25 mouse cellular contexts compared by ENCODE assay signal in the genomic region with DNA sequence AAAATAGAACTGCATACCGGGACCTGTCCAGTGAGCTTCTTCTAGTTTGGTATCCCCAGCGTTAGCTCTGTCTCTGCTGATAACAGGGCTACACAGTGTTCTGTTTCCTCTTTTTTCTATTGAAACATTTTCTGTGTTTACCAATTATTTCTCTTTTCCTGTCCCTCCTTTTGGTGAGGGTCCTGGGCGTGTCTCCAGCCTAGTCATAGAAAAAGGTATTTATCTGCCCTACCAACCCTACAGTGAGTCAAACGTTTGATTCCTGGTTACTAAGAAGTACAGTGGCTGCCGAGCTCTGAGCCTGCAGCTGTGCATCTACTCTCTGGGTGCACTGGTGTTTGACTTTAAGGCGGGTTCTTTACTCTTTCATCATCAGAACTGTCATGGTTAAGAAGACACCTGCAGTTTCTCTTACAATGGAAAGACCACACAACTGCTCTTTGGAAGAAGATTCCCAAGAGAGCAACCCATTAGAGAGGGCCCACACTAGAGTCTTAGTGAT. TPM values are rescaled to one million over a fixed set of nuclear protein-coding genes. Genes with fewer than 3 reads are reported as not detected.
A peak's percentile ranks its signal among the peaks of the same experiment; 100 is the strongest.
DNase-seq lines count a peak whose midpoint lies in the region; ATAC-seq and TF ChIP-seq lines count a peak whose summit lies in the region.
"Had no signal": no experiment of that assay in that cellular context is flagged by ENCODE, and none has a peak within 500 bp of the region (broad histone marks: within the 10 kb centered on the region; RNA-seq: fewer than 3 reads in every experiment).

A gene (minus strand): TSS at position 151 of the 502 bp plus-strand sequence.

- peaks cover 10% of the 10 kb centered on the region for H3K4me1 ChIP-seq in spleen, adult 2 months (ENCODE audit: control insufficient read depth, insufficient read depth, insufficient read length)
- H3K4me1 ChIP-seq in forebrain, embryonic 10.5 days = no peaks in the 10 kb centered on the region
- H3K4me1 ChIP-seq in intestine, embryonic 16.5 days (ENCODE audit: control insufficient read depth, insufficient read depth, low read length) = no peaks in the 10 kb centered on the region
- H3K4me1 ChIP-seq: hindbrain, embryonic 13.5 days; intestine, embryonic 15.5 days; liver, embryonic 15.5 days; midbrain, embryonic 10.5 days had no signal

- peak within 1 kb of the TSS; percentile 72 for H3K27ac ChIP-seq in spleen, adult 2 months (ENCODE audit: insufficient read depth, low read length)
- no peak within 1 kb of the TSS for H3K27ac ChIP-seq in forebrain, embryonic 10.5 days
- no peak within 1 kb of the TSS for H3K27ac ChIP-seq in intestine, embryonic 16.5 days (ENCODE audit: low read length)
- H3K27ac ChIP-seq: hindbrain, embryonic 13.5 days; intestine, embryonic 15.5 days; liver, embryonic 15.5 days; midbrain, embryonic 10.5 days had no signal

- H3K4me3 ChIP-seq in spleen, adult 2 months (ENCODE audit: extremely low read depth, insufficient read depth, insufficient read length) = peak within 1 kb of the TSS; percentile 22
- H3K4me3 ChIP-seq in forebrain, embryonic 10.5 days = no peak within 1 kb of the TSS
- no peak within 1 kb of the TSS for H3K4me3 ChIP-seq in intestine, embryonic 16.5 days (ENCODE audit: low read length)
- H3K4me3 ChIP-seq: erythroblast, embryonic 14.5 days; hindbrain, embryonic 13.5 days; intestine, embryonic 15.5 days; liver, embryonic 15.5 days; midbrain, embryonic 10.5 days had no signal

- WGBS in spleen, adult 2 months = 8% methylated on average over 6 of the region's 6 CpGs
- 87% methylated on average over 6 of the region's 6 CpGs for WGBS in forebrain, embryonic 10.5 days
- WGBS in intestine, embryonic 16.5 days = 64% methylated on average over 6 of the region's 6 CpGs

- H3K9ac ChIP-seq in intestine, embryonic 16.5 days (ENCODE audit: low read depth, low read length) = no peak within 1 kb of the TSS
- H3K9ac ChIP-seq: forebrain, postnatal 0 days; hindbrain, embryonic 13.5 days; intestine, embryonic 15.5 days; liver, embryonic 15.5 days had no signal

- DNase-seq in spleen, adult 2 months (ENCODE audit: low read depth in 1 of 2, low spot score in 2 of 2) = no peak
- no peak for DNase-seq in spleen, adult 12 weeks (ENCODE audit: low spot score)
- peak; percentile 50 for DNase-seq in thymus, postnatal 14 days
- no peak for DNase-seq in cerebellum, adult 8-10 months
- DNase-seq in forebrain, embryonic 10.5 days (ENCODE audit: extremely low spot score, low spot score) = no peak
- DNase-seq: cerebellum, adult 11 months; cerebellum, postnatal 25 days; forebrain, postnatal 0 days; gastrocnemius, postnatal 10 days; left cerebral cortex, postnatal 4 days; lung, postnatal 14 days had no signal

- TF ChIP-seq POLR2A in spleen, adult 2 months (IDR thresholded peaks at IDR 0.05; ENCODE audit: low read depth, low read length) = no peak; the same call in 1 of the 2 replicates

- no peaks in the 10 kb centered on the region for H3K9me3 ChIP-seq in forebrain, embryonic 10.5 days
- H3K9me3 ChIP-seq in intestine, embryonic 16.5 days (ENCODE audit: control insufficient read depth, low read length) = no peaks in the 10 kb centered on the region
- H3K9me3 ChIP-seq: hindbrain, embryonic 13.5 days; intestine, embryonic 15.5 days; liver, embryonic 15.5 days; midbrain, embryonic 10.5 days had no signal

- H3K4me2 ChIP-seq in intestine, embryonic 16.5 days (ENCODE audit: low read depth, low read length) = no peak within 1 kb of the TSS
- H3K4me2 ChIP-seq: hindbrain, embryonic 13.5 days; intestine, embryonic 15.5 days; liver, embryonic 15.5 days had no signal

- TF ChIP-seq CTCF in spleen, adult 2 months (IDR thresholded peaks at IDR 0.05; ENCODE audit: extremely low read depth, insufficient read depth, insufficient read length, insufficient replicate concordance) = no peak

- peak; percentile 70 for ATAC-seq in common myeloid progenitor, adult 5-6 weeks (replicated peaks; ENCODE audit: low read depth, poor library complexity, severe bottlenecking)
- peak; percentile 69 for ATAC-seq in megakaryocyte, adult 5-6 weeks (ENCODE audit: poor library complexity, severe bottlenecking)
- ATAC-seq in intestine, embryonic 16.5 days = no peak
- ATAC-seq: forebrain, postnatal 0 days; intestine, embryonic 15.5 days had no signal

- no peaks in the 10 kb centered on the region for H3K27me3 ChIP-seq in spleen, adult 2 months (ENCODE audit: control insufficient read depth, insufficient read depth, low read length)
- H3K27me3 ChIP-seq in forebrain, embryonic 10.5 days (ENCODE audit: poor library complexity, severe bottlenecking) = no peaks in the 10 kb centered on the region
- no peaks in the 10 kb centered on the region for H3K27me3 ChIP-seq in intestine, embryonic 16.5 days (replicated peaks; ENCODE audit: control insufficient read depth, insufficient read depth, low read length)
- H3K27me3 ChIP-seq: hindbrain, embryonic 13.5 days; intestine, embryonic 15.5 days; liver, embryonic 15.5 days had no signal

- H3K36me3 ChIP-seq in spleen, adult 2 months (ENCODE audit: control insufficient read depth, insufficient read depth, low read length) = no peaks in the 10 kb centered on the region
- H3K36me3 ChIP-seq in forebrain, embryonic 10.5 days (replicated peaks) = no peaks in the 10 kb centered on the region
- no peaks in the 10 kb centered on the region for H3K36me3 ChIP-seq in intestine, embryonic 16.5 days (ENCODE audit: control insufficient read depth, insufficient read depth, low read length)
- H3K36me3 ChIP-seq: hindbrain, embryonic 13.5 days; intestine, embryonic 15.5 days; liver, embryonic 15.5 days; midbrain, embryonic 10.5 days had no signal

RNA-seq across cellular contexts. Expression of the gene that starts here (rescaled TPM):
- 0.79 and 1.1 TPM in 2 replicates for polyA plus RNA-seq in spleen, adult 2 months (2012; rRNA removed)
- total RNA-seq in common myeloid progenitor, adult 5-6 weeks (2017) = 1.2 TPM in 1 of 2 replicates, not detected in the other
- 3.1 and 4.2 TPM in 2 replicates for total RNA-seq in megakaryocyte, adult 5-6 weeks (2015)
- total RNA-seq in megakaryocyte, adult 5-6 weeks (2017) = 4.3 and 5.9 TPM in 2 replicates
- not detected in 2 replicates for polyA plus RNA-seq in forebrain, embryonic 10.5 days (2016; fragmentation: Nextera tagmentation; extraction: Ambion mirVana)
- polyA plus RNA-seq in intestine, embryonic 16.5 days (2015; fragmentation: Nextera tagmentation; extraction: Ambion mirVana) = not detected in 2 replicates
- total RNA-seq: adrenal gland, adult 18-20 months; forebrain, postnatal 0 days; gastrocnemius, postnatal 10 days; heart, adult 8-10 months; layer of hippocampus, adult 18-20 months; left cerebral cortex, adult 18-20 months; left cerebral cortex, postnatal 4 days had no signal
- polyA plus RNA-seq: embryonic facial prominence, embryonic 11.5 days; erythroblast, embryonic 14.5 days; heart, postnatal 0 days; hindbrain, embryonic 13.5 days; intestine, embryonic 15.5 days; midbrain, embryonic 10.5 days had no signal
